Mouse (Mus musculus) CD8-positive naive resting alpha-beta T cell, adult 2 months (primary cell): ENCODE results near the gene Atat1.

ENCODE experiments used
- DNase-seq, 2 experiments: peaks; one replicate each; pipeline ENCODE4 v3.0.0; 2022; ENCODE audit warnings: low read depth in 2 of 2, low spot score in 2 of 2

Atat1 gene

DNA sequence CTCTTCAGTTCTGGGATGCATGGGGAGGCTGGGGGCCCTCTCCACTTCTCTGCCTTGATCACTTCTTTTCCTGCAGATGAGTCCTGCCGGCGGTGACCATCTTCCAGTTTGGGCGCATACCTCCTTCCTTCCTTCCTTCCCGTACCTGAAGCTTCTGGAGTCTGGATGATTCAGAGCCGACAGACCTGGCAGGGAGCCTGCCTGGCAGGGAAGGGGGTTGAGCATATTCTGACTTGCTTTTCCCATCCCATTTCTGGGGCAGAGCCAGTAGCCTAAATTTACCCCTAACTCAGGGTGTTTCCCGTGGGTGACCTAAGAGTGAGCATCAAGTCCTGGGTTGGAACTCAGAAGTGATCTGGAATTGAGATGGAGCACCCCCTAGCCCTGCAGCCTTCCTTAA lies 35.2 kb downstream of the Atat1 start:
- no peak for DNase-seq

DNA sequence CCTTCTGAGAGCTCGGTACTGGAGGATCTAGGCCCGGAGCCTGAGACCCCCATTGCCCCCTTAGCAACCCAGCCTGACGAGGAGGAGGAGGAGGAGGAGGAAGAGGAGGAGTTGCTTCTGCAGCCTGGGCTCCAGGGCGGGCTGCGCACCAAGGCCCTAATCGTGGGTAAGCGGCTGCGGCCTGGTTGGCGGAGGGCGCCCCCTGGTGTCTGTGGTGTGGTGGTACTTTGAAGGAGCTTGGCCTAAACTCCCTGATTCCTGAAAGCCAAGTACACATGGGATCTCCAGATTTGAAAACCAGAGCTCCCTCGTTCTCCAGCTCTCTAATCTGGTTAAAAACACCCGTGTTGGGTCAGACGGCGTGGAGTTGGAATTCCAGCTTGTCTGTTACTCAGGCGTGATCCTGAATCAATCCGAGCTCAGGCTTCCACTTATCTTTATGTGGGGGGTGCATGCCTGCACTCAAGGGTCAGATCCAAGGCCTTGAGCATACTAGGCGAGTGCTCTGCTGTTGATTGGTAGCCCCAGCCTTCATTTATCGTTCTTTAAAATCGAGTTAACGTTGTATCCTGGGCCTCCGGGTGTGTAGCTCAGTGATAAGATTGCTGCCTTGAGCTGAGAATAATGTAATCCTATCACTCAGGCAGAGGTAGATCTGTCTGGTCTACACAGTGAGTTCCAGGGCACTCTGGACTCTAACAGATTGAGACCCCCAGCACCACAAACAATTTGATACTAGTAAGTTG lies 35.9 kb downstream of the Atat1 start:
- peak; percentile 79 to 81 for DNase-seq

DNA sequence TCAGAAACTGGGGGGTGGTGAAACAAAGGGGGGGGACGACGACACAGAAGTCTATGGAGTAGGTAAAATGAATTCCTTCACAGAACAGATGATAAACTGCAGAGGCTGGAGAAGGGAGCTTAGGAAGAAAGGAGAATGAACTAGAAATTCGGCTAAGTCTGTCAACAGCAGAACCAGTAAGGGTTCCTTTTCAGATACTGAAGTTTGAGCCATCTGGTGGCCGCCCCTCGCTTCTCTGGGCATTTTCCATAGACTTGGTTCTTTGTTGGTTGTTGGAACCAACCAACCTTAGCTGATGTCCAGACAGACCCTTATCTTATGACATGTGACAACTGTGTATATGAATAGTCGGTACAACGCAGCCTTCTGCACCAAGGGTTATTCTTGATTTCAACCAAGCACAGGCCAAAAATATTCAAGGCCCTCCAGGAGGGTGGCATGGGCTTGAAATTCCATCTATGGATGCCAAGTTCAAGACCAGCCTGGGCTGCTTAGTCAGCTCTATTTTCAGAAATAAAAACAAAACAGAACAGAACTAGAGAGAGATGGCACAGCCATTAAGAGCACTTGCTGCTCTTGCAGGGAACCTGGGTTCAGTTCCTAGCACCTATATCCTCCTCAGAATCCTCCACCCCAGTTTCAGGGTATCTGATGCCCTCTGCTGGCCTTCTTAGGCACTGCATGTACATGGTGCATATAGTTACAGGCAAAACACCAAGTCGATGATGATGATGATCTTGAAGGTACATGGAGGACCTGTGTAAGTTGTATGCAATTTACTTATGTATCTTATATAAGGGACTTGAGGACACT lies 38.8 kb downstream of the Atat1 start:
- DNase-seq = peak; percentile 60 to 79

DNA sequence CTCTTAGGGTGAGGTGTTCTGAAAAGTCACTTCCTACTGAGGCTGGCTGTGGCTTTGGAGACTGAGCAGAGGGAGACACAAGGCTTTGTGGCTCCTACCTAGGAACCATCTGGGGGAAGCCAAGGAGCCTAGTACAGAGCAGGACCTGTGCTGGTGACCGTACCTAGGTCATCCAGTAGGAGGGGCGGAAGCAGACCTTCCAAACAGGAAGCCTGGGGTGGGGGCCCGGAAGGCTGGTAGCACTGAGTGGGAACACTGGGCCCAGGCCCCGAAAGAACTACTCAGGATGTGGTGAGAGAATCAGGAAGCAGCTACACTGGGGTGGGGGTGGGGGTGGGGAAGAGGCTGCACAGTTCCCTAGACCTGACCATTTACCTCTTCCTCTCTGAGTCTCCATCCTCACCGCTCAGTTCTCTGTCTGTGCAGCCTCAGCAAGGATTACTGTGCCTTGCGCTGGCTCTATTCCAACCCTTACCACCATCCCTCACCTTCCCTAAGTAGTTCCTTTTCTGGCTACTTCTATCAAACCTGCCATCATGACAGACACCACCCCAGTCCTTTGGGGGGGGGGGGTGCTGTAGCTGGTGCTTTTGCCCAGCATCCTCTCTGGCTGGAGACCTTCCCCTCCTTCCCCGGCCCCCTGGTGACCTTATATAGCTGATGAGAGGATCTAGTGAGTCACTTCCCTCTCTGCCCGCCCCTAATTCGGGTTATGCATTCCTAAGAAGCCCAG lies 39.6 kb downstream of the Atat1 start:
- DNase-seq = peak; percentile 62 to 75

DNA sequence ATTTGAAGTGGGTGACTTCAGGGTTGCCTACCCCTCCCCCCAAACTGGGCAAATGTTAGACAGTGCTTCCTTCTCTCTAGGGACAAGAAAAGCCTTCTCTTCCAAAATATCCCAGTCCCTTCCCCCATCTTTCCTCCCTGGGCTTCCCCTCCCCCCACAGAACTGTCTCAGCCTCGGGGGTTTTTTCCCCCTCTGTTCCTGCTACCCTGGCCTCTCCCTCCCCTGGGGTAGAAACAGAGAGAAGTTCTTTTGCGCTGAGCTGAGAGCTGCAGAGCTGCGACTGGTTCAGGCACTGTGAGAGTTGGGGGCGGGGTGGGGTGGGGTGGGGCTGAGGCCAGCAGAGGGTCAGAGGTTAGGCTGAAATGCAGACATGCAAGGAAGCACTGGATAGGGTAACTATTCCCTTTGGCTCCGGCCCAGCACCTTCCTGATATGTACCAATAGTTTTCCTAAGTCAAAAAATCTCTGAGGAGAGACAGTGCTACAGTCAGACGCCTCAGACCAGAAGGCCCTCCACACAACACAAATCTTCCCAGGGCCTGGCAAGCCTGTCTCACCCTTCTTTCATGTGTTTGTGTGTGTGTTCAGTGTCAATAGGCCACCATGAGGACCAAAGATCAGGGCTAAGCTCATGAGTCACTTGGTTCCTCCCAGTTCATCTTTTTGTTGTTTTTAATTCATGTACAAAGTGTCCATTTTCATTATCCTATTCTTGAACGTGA lies 40.4 kb downstream of the Atat1 start:
- DNase-seq = no peak

DNA sequence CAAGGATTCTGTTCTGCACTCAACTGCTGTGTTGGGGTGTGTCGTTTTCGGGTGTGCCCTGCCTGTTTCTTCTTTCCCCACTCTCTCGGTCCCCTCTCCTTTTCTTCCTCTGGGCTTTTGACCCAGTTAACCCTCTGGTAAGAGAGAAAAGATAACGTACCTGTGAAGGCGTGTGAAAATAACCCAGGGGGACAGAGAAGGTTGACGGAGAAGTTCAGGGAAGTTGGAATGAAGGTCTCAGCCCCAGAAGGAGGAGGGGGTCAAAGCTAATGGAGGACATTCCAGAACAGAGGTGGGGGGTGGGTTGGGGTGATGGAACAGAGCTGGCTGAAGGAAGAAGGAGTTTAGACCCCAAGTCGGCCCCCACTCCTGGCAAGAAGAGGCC lies 40.9 kb downstream of the Atat1 start:
- DNase-seq = no peak

DNA sequence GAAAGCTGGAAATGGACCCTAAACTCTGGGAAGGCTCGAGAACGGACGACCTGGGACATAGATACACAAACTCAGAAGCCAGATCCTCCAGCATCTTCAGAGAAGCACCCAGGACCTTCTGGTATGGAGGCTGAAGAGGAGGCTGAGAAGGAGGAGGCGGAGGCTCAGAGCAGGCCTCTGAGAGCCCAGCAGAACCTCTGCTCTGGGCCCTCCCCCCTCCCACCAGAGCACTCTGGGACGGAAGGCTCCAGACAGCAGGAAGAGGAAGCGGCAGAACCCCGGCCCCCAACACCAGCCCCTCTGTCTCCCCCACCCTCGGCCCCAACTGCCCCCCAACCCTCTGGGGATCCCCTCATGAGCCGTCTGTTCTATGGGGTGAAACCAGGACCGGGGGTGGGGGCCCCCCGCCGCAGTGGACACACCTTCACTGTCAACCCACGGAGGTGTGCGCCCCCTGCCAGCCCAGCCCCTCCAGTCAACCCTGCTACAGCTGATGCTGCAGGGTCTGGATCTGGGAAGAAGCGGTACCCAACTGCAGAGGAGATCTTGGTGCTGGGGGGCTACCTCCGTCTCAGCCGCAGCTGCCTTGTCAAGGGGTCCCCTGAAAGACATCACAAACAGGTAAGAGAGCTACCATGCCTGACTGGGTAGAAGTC lies 41.6 kb downstream of the Atat1 start:
- peak in 1 of 2 experiments; percentile 31 for DNase-seq

DNA sequence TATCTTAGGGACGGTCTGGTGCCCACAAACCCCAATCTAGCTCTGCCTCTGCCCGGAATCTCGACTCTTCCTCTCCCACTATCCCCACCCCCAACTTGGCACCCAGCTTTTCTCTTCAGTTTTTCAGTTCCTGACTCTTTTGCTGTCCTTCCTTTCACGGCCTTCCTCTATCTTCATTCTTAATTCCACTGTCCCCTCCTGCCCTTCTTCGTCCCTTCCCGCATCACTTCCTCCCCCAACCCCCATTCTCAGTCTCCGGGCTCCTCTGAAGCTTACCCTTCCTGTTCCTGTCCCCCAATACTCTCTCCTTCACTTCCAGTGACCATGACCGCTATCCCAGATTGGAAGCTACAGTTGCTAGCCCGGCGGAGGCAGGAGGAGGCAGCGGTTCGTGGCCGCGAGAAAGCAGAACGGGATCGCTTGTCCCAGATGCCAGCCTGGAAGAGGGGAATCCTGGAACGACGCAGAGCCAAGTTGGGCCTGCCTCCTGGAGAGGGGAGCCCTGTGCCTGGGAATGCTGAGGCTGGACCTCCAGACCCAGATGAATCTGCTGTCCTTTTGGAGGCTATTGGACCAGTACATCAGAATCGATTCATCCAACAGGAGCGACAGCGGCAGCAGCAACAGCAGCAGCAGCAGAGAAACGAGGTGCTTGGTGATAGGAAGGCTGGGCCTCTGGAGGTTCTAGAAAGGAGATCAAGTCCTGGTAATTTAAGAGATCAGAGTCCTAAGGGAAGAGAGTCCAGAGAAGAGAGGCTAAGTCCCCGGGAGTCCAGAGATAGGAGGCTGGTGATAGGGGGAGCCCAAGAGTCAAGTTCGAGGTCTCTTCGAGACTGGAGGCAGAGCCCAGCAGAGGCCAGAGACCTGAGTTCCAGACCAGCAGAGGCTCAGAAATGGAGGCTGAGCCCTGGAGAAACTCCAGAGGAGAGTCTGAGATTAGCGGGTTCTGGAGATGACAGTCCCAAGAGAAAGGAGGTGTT lies 42.7 kb downstream of the Atat1 start:
- DNase-seq = peak in 1 of 2 experiments; percentile 22

DNA sequence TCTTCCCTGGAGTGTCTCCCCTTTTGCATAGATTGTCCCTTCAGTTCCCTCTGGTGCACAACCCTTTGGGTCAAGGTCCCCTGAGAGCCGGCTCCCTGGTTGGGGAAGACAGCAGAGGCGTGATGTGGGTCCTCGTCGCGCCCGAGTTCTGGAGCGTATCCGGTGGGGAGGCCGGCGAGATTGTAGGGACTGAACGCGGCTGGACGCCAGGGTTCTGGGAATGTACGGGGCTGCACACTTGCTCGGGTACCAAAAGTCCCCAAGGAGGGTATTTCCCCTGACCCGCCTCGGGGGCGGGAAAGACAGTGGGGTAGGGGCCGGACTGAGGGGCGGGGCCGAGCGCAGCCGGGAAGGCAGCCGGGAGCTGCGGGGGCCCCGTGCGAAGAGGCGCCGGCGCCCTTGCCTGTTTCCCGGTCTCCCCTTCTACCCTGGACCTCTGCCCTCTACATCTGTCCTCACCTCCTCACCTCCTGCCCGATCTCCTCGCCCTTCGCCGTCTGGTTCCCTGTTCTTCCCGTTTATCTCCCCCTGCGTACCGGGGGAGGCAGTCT lies 43.5 kb downstream of the Atat1 start:
- peak in 1 of 2 experiments; percentile 14 for DNase-seq

DNA sequence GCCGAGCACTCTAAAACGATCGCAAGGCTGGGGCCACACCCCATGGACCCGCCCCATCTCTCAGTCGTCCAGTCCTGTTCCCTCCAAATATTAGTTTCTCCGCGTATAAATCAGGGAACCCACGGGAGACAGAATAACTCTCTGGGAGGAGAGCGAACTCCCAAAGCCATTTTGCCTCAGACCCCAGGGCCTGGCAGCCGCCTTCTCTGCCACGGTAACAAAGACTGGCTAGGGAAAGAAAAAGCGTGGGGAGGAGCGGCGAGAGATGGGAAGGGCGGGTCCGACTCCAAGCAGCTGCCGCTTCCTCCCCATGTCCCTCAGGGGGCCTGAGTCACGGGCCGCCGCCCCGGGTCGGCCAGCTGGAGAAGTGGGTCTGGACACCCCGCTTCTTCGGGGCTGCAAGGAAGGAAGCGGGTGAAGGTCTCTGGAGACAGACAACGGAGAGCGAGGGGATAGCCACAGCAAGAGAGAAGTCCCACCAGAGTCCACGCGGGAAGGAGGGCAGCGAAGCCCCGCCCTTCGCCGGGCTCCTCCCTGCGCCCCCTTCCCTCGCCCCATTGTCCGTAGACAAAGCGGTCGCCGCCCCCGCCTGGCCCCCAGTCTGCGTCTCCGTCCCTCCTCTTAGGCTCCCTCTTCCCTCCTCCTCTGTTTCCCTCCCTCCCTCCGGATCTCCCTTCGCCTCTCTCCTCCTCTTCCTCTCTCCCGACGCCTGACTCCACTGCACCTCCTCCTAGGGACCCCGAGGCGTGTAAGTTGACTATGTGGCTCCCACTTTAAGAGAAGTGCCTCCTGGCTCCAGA lies 44.2 kb downstream of the Atat1 start, which contains the start of gene Ppp1r18:
Gene Ppp1r18 (plus strand): TSS at position 113 of the 800 bp plus-strand sequence.
- no peak for DNase-seq

- DNase-seq = no peak
Measured at GRCm38 (mm10) chr17:35864832-35865353, 45.0 kb downstream of the Atat1 start.

GRCm38 (mm10) chr17:35861198-35861857 lies 48.5 kb downstream of the Atat1 start, which contains the start of gene Nrm:
Nrm (plus strand) TSS chr17:35861318.
- peak; percentile 79 to 85 for DNase-seq

DNA sequence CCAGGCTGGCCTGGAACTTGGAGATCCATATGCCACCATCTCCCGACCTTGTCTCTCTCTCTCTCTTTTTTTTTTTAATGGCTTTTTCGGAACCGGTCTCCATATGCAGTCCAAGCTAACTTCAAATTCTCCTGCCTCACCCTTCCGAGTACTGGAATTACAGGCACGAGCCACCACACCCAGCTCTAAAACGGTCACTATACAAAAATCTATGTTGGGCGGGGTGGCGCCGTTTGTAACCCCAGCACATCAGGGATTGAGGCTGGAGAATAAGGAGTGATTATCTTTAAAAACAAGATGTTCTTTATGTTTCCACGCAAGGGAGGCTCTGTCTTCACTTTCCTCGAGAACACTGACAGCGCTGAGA lies 49.1 kb downstream of the Atat1 start:
- no peak for DNase-seq

- DNase-seq = no peak
Measured at GRCm38 (mm10) chr17:35859835-35860234, 50.0 kb downstream of the Atat1 start.

- no peak for DNase-seq
Measured at GRCm38 (mm10) chr17:35859371-35859770, 50.5 kb downstream of the Atat1 start.

GRCm38 (mm10) chr17:35850974-35851373 lies 58.9 kb downstream of the Atat1 start:
- DNase-seq = no peak

DNA sequence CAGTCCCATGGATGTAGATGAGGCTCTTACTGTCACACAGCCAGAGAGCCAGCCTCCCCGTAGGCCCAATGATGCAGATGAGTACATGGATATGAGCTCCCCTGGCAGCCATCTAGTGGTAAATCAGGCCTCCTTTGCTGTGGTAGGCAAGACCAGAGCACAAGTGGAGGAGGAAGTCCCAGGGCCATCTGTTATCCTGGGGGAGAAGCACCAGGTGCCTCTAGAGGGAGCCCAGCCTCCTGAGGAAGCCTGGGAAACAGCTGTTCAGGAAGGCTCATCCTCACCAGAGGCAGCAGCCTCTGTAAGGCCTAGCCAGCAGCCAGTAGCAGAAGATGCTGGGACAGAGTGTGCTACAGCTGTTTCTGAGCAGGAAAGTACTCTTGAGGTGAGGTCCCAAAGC lies 61.8 kb downstream of the Atat1 start:
- DNase-seq = no peak
